Mouse (Mus musculus) T-cell, adult 66 days (primary cell): Measurements from ENCODE around the gene Castor1. TPM values are rescaled to one million over a fixed set of nuclear protein-coding genes. Genes with fewer than 3 reads are reported as not detected.

Source experiments
- total RNA-seq, 2 experiments: library from RNA; stranded (reverse); gene quantifications; 3 replicates in 1 of 2; 4 replicates in 1 of 2; pipeline ENCODE4 v1.2.4; 2023

The Castor1 gene
- 10 to 100 TPM in 1 of 2 experiments, 1 to 10 TPM in 1; 10.0 to 11.8 TPM for total RNA-seq

DNA sequence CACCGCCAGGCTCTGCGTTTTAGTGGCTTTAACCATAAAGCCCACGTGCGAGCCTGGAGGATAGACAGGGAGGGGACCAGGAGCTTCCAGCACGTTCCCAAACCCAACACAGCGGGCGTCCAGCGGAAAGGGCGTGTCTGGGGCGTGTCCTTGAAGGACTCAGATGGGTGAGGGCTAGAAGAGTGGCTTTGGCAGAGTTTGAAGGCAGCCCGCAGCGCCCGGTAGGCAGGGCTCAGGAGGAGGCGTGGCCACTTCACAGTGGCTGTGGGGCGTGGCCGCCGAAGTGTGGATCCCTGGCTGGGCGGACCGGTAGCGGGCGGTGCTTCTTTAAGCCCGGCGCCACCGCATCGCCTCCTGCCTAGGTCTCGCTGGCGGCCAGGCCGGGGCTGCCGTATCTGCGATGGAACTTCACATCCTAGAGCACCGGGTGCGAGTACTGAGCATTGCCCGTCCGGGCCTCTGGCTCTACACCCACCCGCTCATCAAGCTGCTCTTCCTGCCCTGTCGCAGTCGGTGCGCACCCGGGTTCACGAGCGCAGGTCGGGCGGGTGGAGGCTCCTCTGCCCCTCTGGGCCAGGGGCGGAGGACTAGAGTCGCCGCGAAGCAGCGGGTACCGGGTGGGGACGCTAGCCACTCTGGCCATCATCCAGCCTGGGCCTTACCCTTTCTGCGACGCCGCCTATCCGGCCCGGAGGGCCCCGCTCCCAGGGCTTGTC, at the start of gene Castor1:
TSS of gene Castor1 (plus strand) at position 312 of the 716 bp plus-strand sequence.

GRCm38 (mm10) chr11:4186486-4187317, 31.3 kb upstream of the Castor1 start, which contains the start of gene Tbc1d10a:
TSS of gene Tbc1d10a (plus strand) at chr11:4186789.

GRCm38 (mm10) chr11:4235665-4236545, 17.9 kb downstream of the Castor1 start, which contains the start of gene Osm:
TSS of gene Osm (plus strand) at chr11:4236420.

GRCm38 (mm10) chr11:4256846-4257607, 39.0 kb downstream of the Castor1 start, which contains the start of gene Lif:
TSS of gene Lif (plus strand) at chr11:4257557.

Other genes with a start within 250 kb of the Castor1 start
- not detected for gene 4930556J24Rik, start 241.4 kb upstream of the Castor1 start, total RNA-seq
- gene Gal3st1, start 234.6 kb upstream of the Castor1 start, total RNA-seq: not detected
- not detected for gene Sec14l4, start 186.8 kb upstream of the Castor1 start, total RNA-seq
- not detected for gene Sec14l3, start 153.4 kb upstream of the Castor1 start, total RNA-seq
- 1 to 10 TPM; 1.3 to 1.6 TPM for gene Mtfp1, start 122.8 kb upstream of the Castor1 start, total RNA-seq
- gene Sec14l2, start 94.8 kb upstream of the Castor1 start, total RNA-seq: 1 to 10 TPM; 1.4 to 1.5 TPM
- 10 to 100 TPM; 23.2 to 26.3 TPM for gene Rnf215, start 83.0 kb upstream of the Castor1 start, total RNA-seq
- 1 to 10 TPM; 5.7 to 7.2 TPM for gene Ccdc157, start 57.9 kb upstream of the Castor1 start, total RNA-seq
- 10 to 100 TPM; 51.6 to 67.0 TPM for gene Sf3a1, start 57.9 kb upstream of the Castor1 start, total RNA-seq
- 10 to 100 TPM; 60.5 to 64.0 TPM for gene Tbc1d10a, start 31.4 kb upstream of the Castor1 start, total RNA-seq
- 10 to 100 TPM; 10.2 to 11.2 TPM for gene Osm, start 18.2 kb downstream of the Castor1 start, total RNA-seq
- gene Lif, start 39.3 kb downstream of the Castor1 start, total RNA-seq: 1 to 10 TPM in 1 of 2 experiments, under 1 TPM in 1; 0.77 to 1.3 TPM
- gene Hormad2, start 222.9 kb downstream of the Castor1 start, total RNA-seq: 1 to 10 TPM; 1.4 to 3.0 TPM